Mouse (Mus musculus): ENCODE results near the gene Nanos2.

The Nanos2 gene

DNA sequence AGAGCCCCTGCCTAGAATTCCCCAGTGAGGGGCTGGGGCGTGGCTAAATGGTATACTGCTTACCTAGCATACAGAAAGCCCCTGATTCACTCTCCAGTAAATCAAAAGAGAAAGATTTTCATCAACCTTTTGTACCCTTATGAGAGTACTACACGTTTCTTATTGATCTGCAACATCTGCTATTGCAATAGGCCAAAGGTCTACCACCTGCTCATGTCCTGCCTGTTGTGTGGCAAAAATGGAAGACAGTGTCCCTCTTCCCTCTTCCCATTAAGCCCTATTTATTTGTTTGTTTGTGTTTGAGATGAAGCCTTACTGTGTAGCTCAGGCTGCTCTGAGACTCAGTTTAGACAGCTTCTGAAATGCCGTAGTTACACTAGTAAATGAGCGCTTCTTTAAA lies 28.8 kb downstream of the Nanos2 start:
- CTCF ChIA-PET: interaction anchor here (0.7 kb wide), 1 partner anchor 23 kb away, joined by 9 read pairs; no protein-coding TSS in a partner anchor

DNA sequence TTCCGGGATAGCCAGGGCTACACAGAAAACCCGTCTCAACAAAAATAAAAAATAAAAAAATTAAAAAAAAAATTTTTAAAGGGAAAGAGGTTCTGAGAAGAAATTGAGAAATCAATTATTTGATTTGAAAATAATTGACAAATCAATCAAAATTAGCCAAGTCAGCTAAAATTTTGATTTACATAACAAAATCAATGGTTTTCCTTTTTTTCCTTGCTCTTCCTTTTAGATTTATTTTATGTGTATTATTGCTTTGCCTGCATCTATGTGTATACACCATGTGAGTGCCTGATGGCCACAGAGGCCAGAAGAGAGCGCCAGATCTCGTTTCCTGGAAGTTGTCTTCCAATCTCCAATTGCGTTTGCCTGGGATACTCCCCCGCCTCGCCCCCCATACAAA lies 30.7 kb downstream of the Nanos2 start:
- CTCF ChIA-PET: no interaction called here

DNA sequence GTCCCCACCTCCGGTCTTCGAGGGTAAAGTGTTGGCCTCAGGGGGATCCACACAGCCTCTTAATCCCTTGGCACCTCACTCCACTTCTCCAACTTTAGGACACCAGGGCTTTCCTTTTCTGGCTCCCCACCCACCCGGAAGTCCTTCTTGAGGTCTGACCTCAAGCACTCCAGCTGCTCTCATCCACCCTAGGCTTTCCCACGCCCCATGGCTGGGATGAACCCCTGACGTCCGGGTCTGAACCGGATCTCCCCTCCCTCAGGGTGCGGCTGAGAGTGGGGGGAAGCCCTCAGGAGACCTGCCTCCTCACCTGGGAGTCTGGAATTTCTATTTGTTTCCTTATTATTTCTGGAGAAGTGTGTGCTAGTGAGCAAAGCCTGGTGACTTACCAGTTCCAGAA lies 33.8 kb downstream of the Nanos2 start:
- CTCF ChIA-PET: no interaction called here

DNA sequence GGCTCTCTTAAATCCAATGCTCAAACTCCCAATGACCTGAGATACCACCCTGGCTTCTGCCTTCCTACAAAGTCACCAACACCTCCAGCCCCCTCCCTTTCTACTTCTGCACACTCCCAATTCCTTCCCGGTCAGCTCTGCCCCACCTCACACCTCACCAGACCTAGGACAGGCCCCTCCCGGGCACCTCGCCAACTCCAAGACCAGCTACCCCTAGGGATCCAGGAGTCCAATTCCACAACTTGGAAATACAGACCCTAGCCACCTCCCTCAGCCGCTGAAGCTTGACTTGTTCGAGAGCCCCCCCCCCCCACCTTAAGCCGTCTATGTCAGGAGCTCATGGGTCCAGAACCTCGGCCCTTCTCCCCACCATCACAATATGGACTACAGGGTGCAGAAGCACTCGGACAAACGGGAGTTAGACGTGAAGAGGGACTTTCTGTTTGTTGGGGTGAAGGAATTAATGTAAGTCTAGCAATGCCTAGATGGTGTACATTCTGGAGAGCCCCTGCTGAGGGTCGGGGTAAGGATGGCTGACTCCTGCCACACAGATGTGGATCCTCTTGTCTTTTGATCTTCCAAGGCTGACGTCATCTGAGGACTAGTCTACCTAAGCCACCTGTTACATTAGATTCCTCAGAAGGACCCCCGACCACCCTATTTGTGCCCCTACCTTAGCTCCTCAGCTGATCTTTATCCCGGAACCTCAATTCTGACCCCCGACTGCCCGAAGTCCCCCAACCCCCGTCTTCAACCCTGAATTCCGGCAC lies 35.2 kb downstream of the Nanos2 start:
- CTCF ChIA-PET: interaction anchor here (0.6 to 1.7 kb wide), 4 partner anchors 16 to 620 kb away, joined by 3 to 6 read pairs (median 4); no protein-coding TSS in a partner anchor

GRCm38 (mm10) chr7:19023357-19023814 lies 36.2 kb downstream of the Nanos2 start, which contains the start of gene Foxa3:
Gene Foxa3 (minus strand): TSS chr7:19023538.
- CTCF ChIA-PET: interaction anchor here (1.7 kb wide), 1 partner anchor 17 kb away, joined by 6 read pairs; no protein-coding TSS in a partner anchor

- CTCF ChIA-PET: interaction anchor here (1.7 kb wide), 1 partner anchor 18 kb away, joined by 6 read pairs; no protein-coding TSS in a partner anchor
These were observed 36.9 kb downstream of the Nanos2 start, which contains the start of gene Sympk for GRCm38 (mm10) chr7:19024096-19024506. Gene Sympk (plus strand): TSS chr7:19024377.

DNA sequence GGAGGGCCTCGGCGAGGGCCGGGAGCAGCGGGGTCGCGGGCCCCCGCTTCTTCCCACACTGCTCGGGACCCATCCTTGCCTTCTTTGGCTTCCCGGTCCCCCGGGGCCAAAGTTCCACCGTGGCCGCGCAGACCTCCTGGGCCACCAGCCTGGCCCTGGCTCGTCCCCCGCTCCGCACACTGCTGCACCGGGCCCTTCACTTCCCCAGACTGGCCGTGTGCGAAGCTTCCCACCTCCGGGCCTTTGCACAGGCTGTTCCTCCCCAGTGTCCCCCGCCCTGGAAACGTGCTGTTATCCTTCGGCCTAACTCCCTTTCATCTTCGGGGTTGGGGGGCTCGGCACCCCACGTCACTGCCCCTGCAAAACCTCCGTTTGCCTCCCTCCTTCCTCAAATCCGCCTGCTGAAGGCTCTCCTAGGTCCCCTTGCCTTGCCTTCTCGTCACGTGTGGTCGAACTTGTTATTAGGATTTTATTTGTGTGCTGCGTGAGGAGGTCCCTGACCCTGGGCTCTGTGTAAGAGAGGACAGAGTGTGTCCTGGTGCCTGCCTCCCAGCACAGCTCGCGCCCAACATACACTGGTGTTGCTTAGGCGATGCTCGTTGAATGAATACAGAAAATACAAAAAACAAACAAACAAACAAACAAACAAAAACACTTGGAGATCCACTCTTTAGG lies 37.5 kb downstream of the Nanos2 start:
- CTCF ChIA-PET: interaction anchor here (0.5 kb wide), 1 partner anchor 22 kb away, joined by 14 read pairs; no protein-coding TSS in a partner anchor

GRCm38 (mm10) chr7:19028067-19028466 lies 40.9 kb downstream of the Nanos2 start:
- CTCF ChIA-PET: no interaction called here

DNA sequence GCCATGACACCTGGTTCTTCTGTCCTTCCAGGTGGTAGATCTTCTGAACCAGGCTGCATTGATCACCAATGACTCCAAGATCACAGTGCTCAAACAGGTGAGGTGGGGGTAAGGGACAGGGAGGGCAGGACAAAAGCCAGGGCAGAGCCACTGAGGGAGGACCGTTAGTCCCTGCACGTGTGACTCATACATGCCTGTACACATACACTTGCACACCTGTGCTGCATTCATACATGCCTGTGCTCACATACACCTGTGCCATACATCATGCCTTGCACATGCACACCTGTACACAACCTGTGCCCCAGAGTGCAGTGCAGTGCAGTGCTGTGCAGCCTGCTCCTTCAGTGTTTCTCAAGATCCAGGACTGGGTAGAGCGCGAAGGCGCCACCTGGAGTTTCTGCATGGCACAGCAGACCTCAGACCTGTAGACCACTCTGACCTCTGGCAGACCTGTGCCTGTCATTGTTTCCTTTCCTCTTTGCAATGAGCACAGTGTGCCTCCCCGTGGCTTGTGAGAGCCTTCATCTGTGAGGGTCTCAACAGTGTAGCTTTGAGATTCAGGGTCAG lies 42.0 kb downstream of the Nanos2 start:
- CTCF ChIA-PET: interaction anchor here (0.6 kb wide), 1 partner anchor 23 kb away, joined by 4 read pairs; no protein-coding TSS in a partner anchor

- CTCF ChIA-PET: no interaction called here
These were observed 44.4 kb downstream of the Nanos2 start for GRCm38 (mm10) chr7:19031641-19032040.

Data from spleen, embryonic (tissue).